Mouse (Mus musculus) G1E (cell line): ENCODE measurements at regions not wholly inside any gene's neighbourhood (a gene's known extent, or its start where the extent isn't known, plus 50 kb on each side); places are given as distances from the start of the nearest gene placed in this dataset.

Experiments used
- ATAC-seq: 2 replicates; pipeline ENCODE4 v1.8.0; 2016; ENCODE audit warnings: mild to moderate bottlenecking; ENCODE audit not compliant: insufficient number of reproducible peaks, poor library complexity, low FRiP score, severe bottlenecking; ENCODE audit errors: extremely low read depth
- DNase-seq: peaks from one replicate; pipeline ENCODE4 v3.0.0; 2012; ENCODE audit warnings: low spot score
- H3K27me3 ChIP-seq: 2 replicates; pipeline ENCODE4 v1.6.1; 2012; ENCODE audit warnings: mild to moderate bottlenecking, low read length, inconsistent platforms; ENCODE audit not compliant: insufficient read depth
- H3K36me3 ChIP-seq: replicated peaks from 2 replicates; pipeline ENCODE3; 2012; ENCODE audit warnings: mild to moderate bottlenecking, inconsistent platforms
- H3K4me1 ChIP-seq: 2 replicates; pipeline ENCODE4 v1.6.1; 2012; ENCODE audit warnings: low read depth, low read length, inconsistent platforms, mixed read lengths; ENCODE audit not compliant: insufficient read depth
- H3K4me3 ChIP-seq: 2 replicates; pipeline ENCODE4 v1.5.1; 2012; ENCODE audit warnings: low read depth, mild to moderate bottlenecking, inconsistent platforms, low read length, moderate library complexity, mixed read lengths
- H3K9me3 ChIP-seq: replicated peaks from 2 replicates; pipeline ENCODE4 v1.6.1; 2012; ENCODE audit warnings: inconsistent platforms
- CTCF ChIP-seq: IDR thresholded peaks from 2 replicates; pipeline ENCODE4 v1.5.1; 2012; ENCODE audit warnings: low read depth, low read length, inconsistent platforms, mixed read lengths
- GATA1 ChIP-seq: IDR thresholded peaks from 2 replicates; pipeline ENCODE4 v1.6.1; 2012; ENCODE audit warnings: borderline replicate concordance, low read length, inconsistent platforms, mixed read lengths
- GATA2 ChIP-seq: IDR thresholded peaks from 2 replicates; pipeline ENCODE4 v1.6.1; 2012; ENCODE audit warnings: low read depth, low read length, inconsistent platforms, borderline replicate concordance
- POLR2AphosphoS5 ChIP-seq: IDR thresholded peaks from 2 replicates; pipeline ENCODE4 v1.6.1; 2012; ENCODE audit warnings: low read depth, low read length, inconsistent platforms; ENCODE audit not compliant: insufficient replicate concordance
- TAL1 ChIP-seq: conservative IDR thresholded peaks from 2 replicates; pipeline ENCODE4 v1.6.1; 2012; ENCODE audit warnings: low read depth, low read length, inconsistent platforms, mixed read lengths

GRCm38 (mm10) chr12:51187726-51188125 is 160.1 kb upstream of the G2e3 start:
- H3K9me3 ChIP-seq, result 0 out of 2 replicates have a peak, but pooled peaks cover 6% of the 10 kb centered on the region
- TF ChIP-seq POLR2AphosphoS5, result no peak
- TF ChIP-seq GATA2, result no peak
- no peak for TF ChIP-seq TAL1
- no peak for TF ChIP-seq CTCF
- no peak for TF ChIP-seq GATA1

GRCm38 (mm10) chr12:51185751-51186150 is 162.1 kb upstream of the G2e3 start:
- Histone ChIP-seq H3K4me3 (no peak overlapping the region), H3K4me1 (no peaks in the 10 kb centered on the region), H3K9me3 (0 out of 2 replicates have a peak, but pooled peaks cover 6% of the 10 kb centered on the region), H3K27me3 (no peaks in the 10 kb centered on the region), H3K36me3 (no peaks in the 10 kb centered on the region)
- ATAC-seq, result no peak
- TF ChIP-seq GATA1, result no peak
- TF ChIP-seq POLR2AphosphoS5, result no peak
- TF ChIP-seq TAL1, result no peak
- TF ChIP-seq CTCF, result no peak
- no peak for TF ChIP-seq GATA2
- no peak for DNase-seq

More at GRCm38 (mm10) chr12:51187726-51188125, 160.1 kb upstream of the G2e3 start:
- Histone ChIP-seq H3K4me3 (no peak overlapping the region), H3K27me3 (no peaks in the 10 kb centered on the region), H3K36me3 (no peaks in the 10 kb centered on the region), H3K4me1 (no peaks in the 10 kb centered on the region)
- DNase-seq (no peak), ATAC-seq (no peak)

- TF ChIP-seq GATA1 (no peak), CTCF (no peak), POLR2AphosphoS5 (no peak), TAL1 (no peak), GATA2 (no peak)
- Histone ChIP-seq H3K9me3 (peaks cover 2% of the 10 kb centered on the region; the same call in 1 of the 2 replicates), H3K4me3 (no peak overlapping the region), H3K4me1 (no peaks in the 10 kb centered on the region), H3K27me3 (no peaks in the 10 kb centered on the region), H3K36me3 (no peaks in the 10 kb centered on the region)
- ATAC-seq (no peak), DNase-seq (no peak)
These were observed 172.7 kb upstream of the G2e3 start for GRCm38 (mm10) chr12:51174906-51175756.

GRCm38 (mm10) chr12:51165186-51165585 is 182.7 kb upstream of the G2e3 start:
- no peak for DNase-seq
- Histone ChIP-seq H3K4me1 (no peaks in the 10 kb centered on the region), H3K36me3 (no peaks in the 10 kb centered on the region), H3K4me3 (no peak overlapping the region), H3K27me3 (no peaks in the 10 kb centered on the region), H3K9me3 (0 out of 2 replicates have a peak, but pooled peaks cover 2% of the 10 kb centered on the region)
- TF ChIP-seq CTCF, result no peak
- no peak for TF ChIP-seq TAL1
- no peak for TF ChIP-seq POLR2AphosphoS5
- no peak for TF ChIP-seq GATA1
- TF ChIP-seq GATA2, result no peak
- ATAC-seq, result no peak

GRCm38 (mm10) chr12:51160995-51161394 is 186.9 kb upstream of the G2e3 start:
- no peak for DNase-seq
- no peak for TF ChIP-seq POLR2AphosphoS5
- no peak for TF ChIP-seq TAL1
- no peak for TF ChIP-seq GATA1
- no peak for TF ChIP-seq GATA2
- TF ChIP-seq CTCF, result no peak
- Histone ChIP-seq H3K4me3 (no peak overlapping the region), H3K9me3 (0 out of 2 replicates have a peak, but pooled peaks cover 2% of the 10 kb centered on the region), H3K36me3 (no peaks in the 10 kb centered on the region), H3K27me3 (no peaks in the 10 kb centered on the region), H3K4me1 (no peaks in the 10 kb centered on the region)
- no peak for ATAC-seq

GRCm38 (mm10) chr12:51160122-51160521 is 187.7 kb upstream of the G2e3 start:
- DNase-seq (no peak), ATAC-seq (no peak)
- peaks cover 2% of the 10 kb centered on the region; the same call in 1 of the 2 replicates for H3K9me3 ChIP-seq
- TF ChIP-seq POLR2AphosphoS5 (no peak), TAL1 (no peak), GATA1 (no peak), CTCF (no peak), GATA2 (no peak)
- H3K4me3 ChIP-seq, result no peak overlapping the region
- H3K4me1 ChIP-seq, result no peaks in the 10 kb centered on the region
- H3K36me3 ChIP-seq, result no peaks in the 10 kb centered on the region
- H3K27me3 ChIP-seq, result no peaks in the 10 kb centered on the region
